Mouse (Mus musculus): ENCODE data around the gene Tbx2. TPM values are rescaled to one million over a fixed set of nuclear protein-coding genes. Genes with fewer than 3 reads are reported as not detected.

Tbx2 gene
- polyA plus RNA-seq (2012; rRNA removed), result 90.6 and 123 TPM in 2 replicates

GRCm38 (mm10) chr11:85832231-85832924, at the start of gene Tbx2:
Tbx2 (plus strand) TSS chr11:85832551.

GRCm38 (mm10) chr11:85850233-85850632, 17.9 kb downstream of the Tbx2 start, which contains the start of gene Gm11444:
Gm11444 (minus strand) TSS chr11:85850333.

DNA sequence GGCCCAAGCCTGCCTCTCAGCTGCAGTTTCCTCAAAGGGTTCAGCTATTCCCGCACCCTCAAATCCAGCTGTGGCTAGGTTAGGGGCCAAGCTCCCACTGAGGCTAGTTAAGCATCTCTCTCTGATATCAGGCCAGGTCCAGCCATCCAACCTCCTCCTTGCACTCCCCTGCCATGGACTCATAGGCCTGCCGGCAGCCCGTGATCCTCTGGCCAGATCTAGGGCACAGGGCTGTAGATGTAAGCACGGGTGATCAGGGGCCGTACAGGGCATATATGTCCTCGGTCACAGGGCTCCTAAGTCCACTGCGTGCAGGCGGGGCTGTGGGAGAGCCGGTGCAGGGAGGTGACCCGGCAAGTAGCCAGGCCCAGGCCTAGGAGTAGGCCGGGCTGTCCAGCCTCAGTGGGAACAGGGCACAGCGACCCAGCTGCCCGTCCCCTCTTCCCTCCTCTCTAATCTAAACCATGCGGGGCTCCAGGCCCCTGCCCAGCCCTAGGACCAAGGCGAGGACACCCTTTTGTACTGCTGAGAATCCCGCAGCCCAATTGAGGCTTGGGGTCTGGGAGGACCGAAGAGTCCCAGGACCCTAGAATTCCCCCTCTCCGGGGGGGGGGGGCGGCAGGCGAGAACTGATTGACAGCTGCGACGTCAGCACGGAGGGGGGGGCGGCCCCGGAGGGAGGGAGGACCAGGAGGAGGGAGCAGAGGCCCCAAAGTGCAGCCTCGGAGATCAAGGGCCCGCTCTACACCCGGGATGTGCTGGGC, 53.5 kb downstream of the Tbx2 start, which contains the start of gene Tbx4:
TSS of gene Tbx4 (plus strand) at position 758 of the 764 bp plus-strand sequence.

Other genes with a start within 250 kb of the Tbx2 start
- gene Gm11444, start 17.8 kb downstream of the Tbx2 start, polyA plus RNA-seq (2012; rRNA removed), result not detected in 2 replicates
- gene Tbx4, start 53.9 kb downstream of the Tbx2 start, polyA plus RNA-seq (2012; rRNA removed), result 2.2 and 2.6 TPM in 2 replicates

Measured in ovary, adult 2 months (tissue).